Mouse (Mus musculus) liver, adult (tissue): ENCODE data around the gene Ppif.
A peak's percentile ranks its signal among the peaks of the same experiment; 100 is the strongest.

Source experiments
- GATA4 ChIP-seq: IDR thresholded peaks from 2 replicates; pipeline ENCODE4 v1.6.1; 2014; ENCODE audit warnings: mild to moderate bottlenecking, low read length; ENCODE audit not compliant: insufficient replicate concordance

The Ppif gene

DNA sequence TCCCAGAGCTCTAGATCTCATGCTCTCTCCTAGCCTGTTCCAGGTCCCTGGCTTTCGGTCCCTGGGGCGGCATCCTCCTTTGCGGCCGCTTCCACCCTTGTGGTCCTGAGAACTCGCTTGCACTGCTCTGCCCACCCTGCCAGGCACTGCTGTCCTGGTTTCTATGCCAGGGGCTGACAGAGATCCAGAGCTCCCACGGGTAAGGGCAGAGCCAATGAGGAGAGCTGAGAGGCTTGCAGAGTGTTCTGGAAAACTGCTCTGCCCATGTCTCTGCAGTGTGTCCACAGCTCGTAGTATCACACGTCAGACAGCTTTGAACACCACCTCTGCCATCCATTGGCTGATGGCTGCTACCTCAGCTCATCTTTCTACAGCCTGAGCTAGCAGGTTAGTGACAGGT, 23.8 kb downstream of the Ppif start:
- no peak for TF ChIP-seq GATA4

DNA sequence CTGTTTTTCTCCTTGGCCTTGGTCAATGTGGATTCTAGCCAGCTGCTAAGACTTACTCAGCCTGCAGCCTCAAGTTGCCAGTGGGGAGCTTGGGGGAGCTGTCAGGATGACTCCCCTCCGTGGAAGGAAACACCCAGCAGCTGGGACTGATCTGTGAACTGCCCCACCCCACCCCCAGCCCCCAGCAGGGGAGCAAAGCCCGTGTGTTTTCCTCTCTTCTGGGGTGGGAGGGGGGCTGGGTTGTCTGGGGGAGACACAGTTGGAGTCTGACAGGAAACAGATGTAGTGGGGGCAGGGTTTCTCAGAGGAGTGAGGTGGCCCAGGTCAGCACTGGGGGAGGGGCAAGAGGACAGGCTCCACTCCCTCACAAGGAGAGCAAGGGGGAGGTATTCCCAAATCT, 24.5 kb downstream of the Ppif start:
- TF ChIP-seq GATA4, result no peak

DNA sequence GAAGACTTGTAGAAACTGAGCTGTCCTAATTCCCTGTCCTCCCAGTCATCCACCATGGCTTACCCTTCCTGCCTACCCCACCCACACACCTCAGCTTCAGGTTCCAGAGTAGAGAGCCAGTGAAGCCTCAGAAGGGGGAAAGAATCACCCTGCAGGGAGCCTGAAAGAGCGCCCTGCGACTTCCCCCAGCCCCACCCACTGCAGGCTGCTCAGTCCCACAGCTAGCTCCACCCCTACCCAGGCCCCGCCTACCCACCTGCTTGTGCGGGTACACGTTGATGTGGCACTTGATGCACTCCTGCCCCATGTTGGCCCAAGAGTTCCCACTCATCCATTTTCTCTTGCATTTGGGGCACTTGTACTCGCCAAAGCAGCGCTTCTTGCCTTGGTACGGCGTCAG, 25.4 kb downstream of the Ppif start:
- no peak for TF ChIP-seq GATA4

- no peak for TF ChIP-seq GATA4
Measured at GRCm38 (mm10) chr14:25720962-25721707, 27.2 kb downstream of the Ppif start.

GRCm38 (mm10) chr14:25725032-25725497, 31.1 kb downstream of the Ppif start:
- TF ChIP-seq GATA4, result no peak

GRCm38 (mm10) chr14:25725690-25726089, 31.7 kb downstream of the Ppif start:
- peak; percentile 32; the same call in 1 of the 2 replicates for TF ChIP-seq GATA4

GRCm38 (mm10) chr14:25726226-25727148, 32.5 kb downstream of the Ppif start:
- no peak for TF ChIP-seq GATA4

DNA sequence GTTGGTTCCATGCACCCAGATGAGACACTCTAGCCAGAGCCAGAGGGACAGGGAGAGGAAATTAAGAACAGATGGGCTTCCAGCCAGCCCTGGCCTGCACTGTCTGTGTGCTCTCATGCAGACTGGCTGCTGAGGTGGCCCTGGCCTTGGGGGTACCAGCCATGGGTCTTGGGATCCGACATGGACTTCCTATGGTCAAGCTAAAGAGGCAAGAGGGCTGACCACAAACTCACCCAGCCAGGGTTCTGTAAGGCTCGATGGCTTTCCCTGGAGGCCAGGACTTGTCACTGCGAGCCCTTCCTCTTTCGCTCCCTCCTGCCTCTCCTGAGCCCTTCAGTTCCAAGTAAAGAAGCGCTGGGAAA, 33.2 kb downstream of the Ppif start:
- no peak for TF ChIP-seq GATA4

GRCm38 (mm10) chr14:25734736-25735716, 41.1 kb downstream of the Ppif start:
- peak; percentile 36; the same call in 1 of the 2 replicates for TF ChIP-seq GATA4

DNA sequence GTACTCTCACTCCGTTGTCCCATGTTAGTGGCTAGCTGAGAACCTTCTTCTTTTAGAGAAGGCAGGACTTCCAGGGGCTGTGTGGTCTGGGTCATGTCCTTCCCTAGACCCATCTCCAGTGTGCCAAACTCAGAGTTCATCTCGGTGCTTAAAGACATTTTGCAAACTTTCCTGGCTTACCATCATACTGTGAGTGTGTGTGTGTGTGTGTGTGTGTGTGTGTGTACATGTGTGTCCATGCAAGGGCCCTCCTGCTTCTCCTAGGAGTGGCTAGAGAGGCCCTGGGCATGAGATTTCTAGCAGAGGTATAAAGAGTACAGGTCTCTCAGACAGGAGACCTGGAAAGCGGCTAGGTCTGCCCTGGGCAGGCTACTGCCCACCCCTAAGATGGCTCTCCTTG, 42.2 kb downstream of the Ppif start:
- no peak for TF ChIP-seq GATA4

GRCm38 (mm10) chr14:25736589-25736988, 42.6 kb downstream of the Ppif start:
- TF ChIP-seq GATA4, result no peak

GRCm38 (mm10) chr14:25738591-25739001, 44.6 kb downstream of the Ppif start:
- no peak for TF ChIP-seq GATA4

GRCm38 (mm10) chr14:25739957-25740565, 46.1 kb downstream of the Ppif start:
- TF ChIP-seq GATA4, result no peak

DNA sequence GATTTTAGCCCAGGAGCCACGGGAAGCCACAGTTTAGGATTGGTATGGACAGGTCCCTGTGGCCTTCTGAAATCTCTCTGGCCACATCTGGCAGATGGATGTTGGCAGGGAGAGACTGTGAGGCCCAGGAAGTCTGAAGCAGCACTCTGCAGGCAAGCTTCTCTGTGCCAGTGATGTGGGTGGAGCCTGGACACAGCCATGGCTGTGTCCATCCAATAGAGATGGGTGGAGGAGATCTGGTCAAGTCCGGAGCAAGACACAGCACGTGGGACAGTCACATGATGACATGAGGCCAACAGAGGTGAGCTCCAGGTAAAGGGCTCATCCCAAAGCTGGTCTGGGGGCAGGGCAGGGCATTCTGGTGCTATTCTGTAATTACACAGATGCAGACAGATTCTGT, 47.3 kb downstream of the Ppif start:
- TF ChIP-seq GATA4, result no peak
